Mouse (Mus musculus) urinary bladder, adult 2 months (tissue): ENCODE data around the gene Enpep. TPM values are rescaled to one million over a fixed set of nuclear protein-coding genes. Genes with fewer than 3 reads are reported as not detected.

Experiments
- DNase-seq: peaks from one replicate; pipeline ENCODE4 v3.0.0; 2022; ENCODE audit warnings: low spot score
- polyA plus RNA-seq: library from polyadenylated mRNA; depleted of rRNA; stranded (reverse); fragments of >200 nt; gene quantifications from 2 replicates; pipeline ENCODE4 v1.2.3, GENCODE M21; 2012; rRNA removed

The Enpep gene
- polyA plus RNA-seq: 5.7 and 6.2 TPM in 2 replicates

- no peak for DNase-seq
These were observed at the start of gene Enpep for GRCm38 (mm10) chr3:129332586-129332985. Gene Enpep (minus strand): TSS chr3:129332720.

DNA sequence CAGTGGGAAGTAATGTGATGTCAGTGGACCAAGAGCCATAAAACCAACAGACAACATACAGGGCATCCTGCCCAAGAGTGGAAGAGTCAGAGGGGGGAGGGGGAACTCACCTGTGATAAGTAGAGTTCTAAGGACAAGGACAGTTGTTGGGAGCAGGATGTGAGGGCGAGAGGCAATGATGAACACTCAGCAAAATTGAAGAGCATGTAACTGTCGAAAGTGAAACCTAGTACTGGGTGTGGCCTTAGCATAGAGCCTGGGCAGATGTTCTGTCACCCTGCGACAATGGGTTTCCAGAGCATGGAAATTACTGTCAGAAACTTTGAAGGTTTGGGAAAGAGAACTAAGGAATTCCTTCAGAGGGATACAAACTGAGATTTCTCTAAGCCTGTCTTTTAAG lies 46.6 kb upstream of the Enpep start:
- DNase-seq: no peak

DNA sequence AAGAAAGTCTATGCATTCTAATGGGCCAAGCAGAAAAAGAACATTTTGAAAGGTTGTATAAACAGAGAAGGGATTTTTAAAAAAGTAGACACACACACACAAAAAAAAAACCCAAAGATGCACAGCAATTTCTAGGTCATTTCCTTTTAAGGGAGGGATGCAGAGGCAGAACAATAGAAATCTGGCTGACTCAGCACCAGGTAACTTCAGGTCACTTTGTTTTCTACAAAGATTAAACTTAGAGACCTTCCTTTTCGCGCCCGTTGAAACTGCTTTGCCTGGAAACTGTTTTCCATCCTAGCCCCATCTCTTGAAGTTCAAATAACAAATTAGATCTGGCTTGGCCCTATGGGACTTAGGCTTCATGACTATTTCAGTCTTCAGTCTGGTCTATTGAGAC lies 42.6 kb upstream of the Enpep start:
- DNase-seq: no peak

GRCm38 (mm10) chr3:129373108-129373507 lies 40.6 kb upstream of the Enpep start:
- no peak for DNase-seq

DNA sequence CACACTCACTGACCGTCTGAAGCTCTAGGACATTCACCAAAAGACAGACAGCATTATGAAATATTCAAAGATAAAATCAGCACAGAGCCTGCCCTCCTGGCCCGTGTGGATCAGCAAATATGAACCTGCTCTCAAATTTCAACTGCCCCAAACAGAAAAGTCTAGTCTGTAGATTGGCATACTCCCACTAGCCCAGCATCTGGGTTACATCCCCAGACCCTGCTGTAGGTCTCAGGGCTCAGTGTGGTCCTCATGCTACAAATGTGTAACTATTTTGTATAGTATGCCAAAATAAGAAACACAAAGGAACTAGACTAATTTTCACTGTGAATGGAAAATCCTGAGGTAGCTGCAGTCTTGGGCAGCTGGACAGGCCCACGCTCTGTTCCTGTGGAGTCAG lies 37.0 kb upstream of the Enpep start:
- DNase-seq: no peak

- DNase-seq: no peak
These were observed 33.4 kb upstream of the Enpep start for GRCm38 (mm10) chr3:129365919-129366318.

DNA sequence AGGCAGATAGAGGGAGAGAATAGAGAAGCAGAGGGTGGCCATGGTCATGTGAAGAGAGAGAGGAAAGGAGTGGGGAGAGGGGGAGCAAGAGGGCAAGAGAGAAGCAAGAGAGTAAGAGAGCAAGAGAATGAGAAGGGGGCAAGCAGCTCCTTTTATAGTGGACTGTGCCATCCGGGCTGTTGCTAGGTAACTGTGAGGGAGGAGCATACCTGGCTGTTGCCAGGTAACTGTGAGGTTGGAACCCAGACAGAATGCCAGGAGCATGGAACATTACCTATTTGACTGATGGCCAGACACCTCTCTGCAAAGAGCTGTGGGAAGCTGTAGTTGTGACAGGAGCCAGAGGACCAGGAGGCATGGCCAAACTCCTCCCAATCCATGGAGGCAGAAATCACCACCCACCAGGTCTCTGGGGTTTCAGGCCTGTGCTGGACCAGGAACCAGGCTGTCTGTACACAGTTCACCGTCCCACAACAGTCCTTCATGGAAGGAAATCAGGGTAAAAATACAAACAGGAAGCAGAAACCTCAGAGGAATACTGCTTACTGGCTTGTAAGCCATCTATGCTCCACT lies 32.4 kb upstream of the Enpep start:
- no peak for DNase-seq

- no peak for DNase-seq
These were observed 30.9 kb upstream of the Enpep start for GRCm38 (mm10) chr3:129363426-129363825.

DNA sequence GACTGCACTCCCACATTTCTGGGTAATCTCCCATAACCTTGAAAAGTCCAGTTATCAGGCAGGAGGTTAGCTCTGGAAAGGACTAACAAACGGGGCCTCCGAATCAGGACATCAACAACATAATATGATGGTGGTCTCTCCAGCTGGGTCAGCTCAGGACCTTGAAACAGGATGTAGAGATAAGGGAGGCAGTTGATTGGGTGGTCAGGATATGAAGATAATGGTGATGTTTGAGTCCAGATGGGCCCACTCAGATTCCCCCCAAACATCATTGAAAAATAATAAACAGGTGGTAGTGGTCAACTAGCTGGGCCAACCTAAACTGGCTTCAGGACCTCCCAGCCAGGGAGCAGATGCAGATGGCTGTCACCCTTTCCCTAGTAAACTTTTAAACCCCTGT lies 25.6 kb upstream of the Enpep start:
- DNase-seq: no peak

GRCm38 (mm10) chr3:129353901-129354300 lies 21.4 kb upstream of the Enpep start:
- DNase-seq: no peak

DNA sequence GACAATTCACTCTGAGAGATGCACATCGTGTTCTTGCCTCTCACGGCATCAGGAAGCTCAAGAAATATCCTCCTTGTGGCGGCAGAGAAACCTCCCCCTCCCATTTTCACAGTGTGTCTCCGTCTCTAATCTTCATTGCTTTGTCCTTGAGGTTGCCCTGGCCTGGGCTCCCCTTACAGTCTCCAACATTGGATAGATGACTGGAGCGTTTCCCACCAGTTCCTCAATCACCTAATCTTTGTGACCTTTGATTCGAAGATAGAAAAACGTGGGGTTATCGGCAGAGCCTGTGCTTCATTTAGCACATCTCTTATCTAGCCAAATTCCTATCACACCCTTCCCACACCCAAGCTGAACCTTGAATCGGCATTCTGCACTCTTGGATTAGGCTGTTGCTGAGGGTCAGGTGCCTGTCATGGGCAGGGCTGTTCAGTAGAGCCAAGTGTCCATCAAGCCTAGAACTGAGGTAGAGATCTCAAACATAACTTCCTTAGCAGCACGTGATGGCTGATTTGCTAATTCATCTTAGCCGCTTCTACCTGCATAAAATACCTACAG lies 18.9 kb upstream of the Enpep start:
- DNase-seq: no peak

GRCm38 (mm10) chr3:129347277-129347676 lies 14.8 kb upstream of the Enpep start:
- DNase-seq: no peak

- no peak for DNase-seq
These were observed 10.2 kb upstream of the Enpep start for GRCm38 (mm10) chr3:129342767-129343166.

DNA sequence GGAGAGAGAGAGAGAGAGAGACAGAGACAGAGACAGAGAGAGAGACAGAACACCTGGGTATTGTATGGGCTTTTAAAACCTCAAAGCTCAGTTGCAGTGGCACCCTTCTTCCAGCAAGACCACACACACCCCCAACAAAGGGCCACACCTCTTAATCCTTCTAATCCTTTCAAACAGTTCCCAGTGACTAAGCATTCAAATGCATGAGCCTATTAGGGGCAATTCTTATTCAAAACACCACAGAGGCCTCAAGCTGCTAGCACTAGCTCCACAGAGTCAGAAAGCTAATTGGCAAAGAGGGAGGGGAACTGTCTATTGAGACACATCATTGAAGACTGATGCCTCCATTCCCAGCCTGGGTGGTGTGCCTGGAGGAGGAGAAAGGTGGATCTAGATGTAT lies 8.5 kb upstream of the Enpep start:
- no peak for DNase-seq

- DNase-seq: no peak
These were observed 6.0 kb upstream of the Enpep start for GRCm38 (mm10) chr3:129338296-129339091.

DNA sequence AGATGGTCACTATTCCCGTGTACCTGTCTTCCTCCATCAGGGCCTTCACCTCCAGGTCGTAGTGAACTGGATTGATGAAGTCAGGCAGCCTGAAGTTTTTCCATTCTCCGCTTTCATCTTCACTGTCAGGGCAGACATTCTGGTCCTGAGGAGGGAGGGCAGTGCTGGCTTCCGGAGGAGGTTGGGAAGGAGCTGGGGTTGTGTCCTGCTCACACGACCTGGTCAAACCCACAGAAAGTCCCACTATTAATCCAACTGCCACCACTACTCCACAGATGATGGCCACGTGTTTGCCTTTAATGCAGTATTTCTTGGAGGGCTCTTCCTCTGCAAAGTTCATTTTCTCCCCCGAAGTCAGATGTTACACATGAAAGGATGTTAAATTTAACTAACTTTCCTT lies 378 bp downstream of the Enpep start:
- DNase-seq: no peak

GRCm38 (mm10) chr3:129331427-129331826 lies 1.1 kb downstream of the Enpep start:
- DNase-seq: no peak

DNA sequence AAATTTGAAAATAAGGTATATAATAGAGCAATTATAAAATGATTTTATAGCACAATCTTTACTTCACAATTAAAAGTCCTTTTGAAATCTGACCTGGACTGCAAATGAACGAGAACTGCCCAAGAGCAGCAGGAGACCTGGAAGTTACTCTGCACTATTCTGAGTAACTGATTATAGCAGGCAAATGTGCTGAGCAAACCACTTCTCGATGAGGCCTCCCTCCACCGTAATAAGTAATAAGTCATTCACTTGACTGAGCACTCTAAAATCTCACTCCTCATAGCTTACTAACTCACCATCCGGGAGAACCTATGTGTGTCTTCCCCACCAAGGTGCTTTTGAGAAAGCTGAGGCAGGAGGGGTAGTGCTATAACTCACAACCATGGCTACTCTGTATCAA lies 4.5 kb downstream of the Enpep start:
- no peak for DNase-seq

- DNase-seq: no peak
These were observed 10.9 kb downstream of the Enpep start for GRCm38 (mm10) chr3:129321585-129321984.

- no peak for DNase-seq
These were observed 15.3 kb downstream of the Enpep start for GRCm38 (mm10) chr3:129317032-129317729.

GRCm38 (mm10) chr3:129313671-129314415 lies 18.7 kb downstream of the Enpep start:
- DNase-seq: no peak

DNA sequence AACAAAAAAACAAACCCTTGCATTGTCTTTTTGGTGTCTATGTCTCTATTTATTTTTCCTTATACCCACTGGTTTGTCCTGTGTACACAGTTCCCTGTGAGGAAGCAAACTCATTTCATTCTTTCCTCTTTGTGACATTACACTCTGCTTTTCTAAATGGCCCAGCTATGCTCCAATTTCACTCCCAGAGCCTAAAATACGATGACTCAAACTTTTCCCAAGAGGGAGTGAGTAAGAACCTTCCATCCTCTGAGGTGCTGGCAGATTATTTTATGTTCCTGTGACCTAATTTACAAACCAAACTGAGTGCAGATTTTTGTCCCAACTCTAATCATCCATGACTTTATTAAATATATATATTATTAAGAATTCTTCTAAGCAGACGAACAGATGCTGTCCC lies 19.3 kb downstream of the Enpep start:
- no peak for DNase-seq
